Mouse (Mus musculus): ENCODE data around the gene Smim5. TPM values are rescaled to one million over a fixed set of nuclear protein-coding genes. Genes with fewer than 3 reads are reported as not detected.
A peak's percentile ranks its signal among the peaks of the same experiment; 100 is the strongest.

Gene Smim5
- polyA plus RNA-seq, 1 experiment from 2014 or later: 1.6 TPM

DNA sequence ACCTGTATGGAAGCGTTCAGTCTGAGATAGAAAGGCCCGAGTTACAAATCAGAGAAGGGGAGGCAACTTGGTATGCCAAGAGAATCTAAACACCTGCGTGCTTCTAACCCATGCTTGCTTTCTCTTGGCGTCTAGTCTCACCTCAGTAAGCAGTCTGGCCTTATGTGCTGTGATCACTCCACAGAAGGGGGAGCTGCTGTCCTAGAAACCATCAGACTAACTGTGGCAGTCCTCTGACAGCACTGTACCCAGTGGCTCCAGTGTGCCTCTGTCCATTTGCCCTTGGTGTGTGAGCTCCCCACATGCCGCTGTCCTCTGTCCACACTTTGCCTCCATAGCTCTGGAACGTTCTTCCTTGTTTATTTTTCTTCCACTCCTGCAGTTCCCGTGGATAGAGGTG, 42.2 kb downstream of the Smim5 start:
- H3K36me3 ChIP-seq: peaks cover 99% of the 10 kb centered on the region

DNA sequence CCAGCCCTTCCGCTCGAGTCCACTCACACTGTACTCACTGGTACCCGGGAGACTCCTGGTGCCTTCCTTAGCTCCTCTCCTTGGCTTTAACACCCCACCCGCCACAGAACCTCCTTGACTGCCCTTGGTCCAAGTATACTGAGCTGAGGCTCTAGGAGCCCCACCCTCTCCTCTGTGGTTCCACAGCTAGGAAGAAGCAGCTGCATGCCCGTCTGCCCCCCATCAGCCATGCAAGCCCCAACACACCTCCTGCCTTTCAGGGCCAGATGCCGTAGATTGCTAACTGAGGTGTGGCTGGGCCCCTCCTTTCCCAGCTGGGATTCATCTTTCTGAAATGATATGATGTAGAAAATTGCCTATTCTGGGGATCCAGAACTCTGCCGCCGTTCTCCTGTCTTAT, 45.5 kb downstream of the Smim5 start:
- Histone ChIP-seq H3K36me3 (peaks cover 100% of the 10 kb centered on the region), H3K9me3 (replicated peaks) (no peaks in the 10 kb centered on the region), H3K27ac (replicated peaks) (no peak overlapping the region), H3K4me1 (no peaks in the 10 kb centered on the region), H3K4me3 (no peak overlapping the region), H3K27me3 (ENCODE audit: low read depth, poor library complexity, severe bottlenecking) (no peaks in the 10 kb centered on the region)
- DNase-seq (ENCODE audit: low spot score): no peak
- WGBS: 92% methylated on average over 8 of the region's 8 CpGs

More for the DNA sequence above, 42.2 kb downstream of the Smim5 start:
- Histone ChIP-seq H3K9me3 (replicated peaks) (no peaks in the 10 kb centered on the region), H3K4me1 (no peaks in the 10 kb centered on the region), H3K27me3 (ENCODE audit: low read depth, poor library complexity, severe bottlenecking) (no peaks in the 10 kb centered on the region), H3K27ac (replicated peaks) (no peak overlapping the region), H3K4me3 (no peak overlapping the region)
- no peak for DNase-seq (ENCODE audit: low spot score)
- WGBS: 88% methylated on average over 7 of the region's 7 CpGs

GRCm38 (mm10) chr11:115946221-115946828, 46.6 kb downstream of the Smim5 start:
- peaks cover 100% of the 10 kb centered on the region for H3K36me3 ChIP-seq
- WGBS: 90% methylated on average over 9 of the region's 9 CpGs
- no peak for DNase-seq (ENCODE audit: low spot score)

DNA sequence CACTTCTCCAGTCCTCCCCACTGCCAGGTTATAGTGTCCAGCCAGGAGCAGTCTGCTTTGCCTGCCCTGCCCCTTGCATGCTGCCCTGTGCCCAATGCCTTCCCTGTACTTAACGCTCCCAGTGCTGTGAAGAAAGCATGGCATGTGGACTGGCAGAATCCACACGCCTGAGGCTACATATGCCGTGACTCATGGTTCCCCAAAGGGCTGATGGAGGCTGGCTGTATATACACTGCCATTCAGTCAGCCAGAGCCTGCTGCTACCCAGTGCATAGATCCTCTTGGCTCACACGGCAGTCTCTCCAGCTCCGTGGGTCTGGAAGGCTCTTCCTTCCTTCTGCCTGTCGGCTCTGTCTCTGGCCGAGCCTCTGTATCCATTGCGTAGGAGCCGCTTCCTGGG, 48.5 kb downstream of the Smim5 start:
- Histone ChIP-seq H3K27ac (replicated peaks) (no peak overlapping the region), H3K36me3 (peaks cover 100% of the 10 kb centered on the region), H3K9me3 (replicated peaks) (no peaks in the 10 kb centered on the region), H3K4me3 (no peak overlapping the region), H3K27me3 (ENCODE audit: low read depth, poor library complexity, severe bottlenecking) (no peaks in the 10 kb centered on the region), H3K4me1 (no peaks in the 10 kb centered on the region)
- DNase-seq (ENCODE audit: low spot score): no peak
- 93% methylated on average over 9 of the region's 9 CpGs for WGBS

More at GRCm38 (mm10) chr11:115946221-115946828, 46.6 kb downstream of the Smim5 start:
- Histone ChIP-seq H3K9me3 (replicated peaks) (no peaks in the 10 kb centered on the region), H3K4me1 (no peaks in the 10 kb centered on the region), H3K27me3 (ENCODE audit: low read depth, poor library complexity, severe bottlenecking) (no peaks in the 10 kb centered on the region), H3K27ac (replicated peaks) (no peak overlapping the region), H3K4me3 (no peak overlapping the region)

DNA sequence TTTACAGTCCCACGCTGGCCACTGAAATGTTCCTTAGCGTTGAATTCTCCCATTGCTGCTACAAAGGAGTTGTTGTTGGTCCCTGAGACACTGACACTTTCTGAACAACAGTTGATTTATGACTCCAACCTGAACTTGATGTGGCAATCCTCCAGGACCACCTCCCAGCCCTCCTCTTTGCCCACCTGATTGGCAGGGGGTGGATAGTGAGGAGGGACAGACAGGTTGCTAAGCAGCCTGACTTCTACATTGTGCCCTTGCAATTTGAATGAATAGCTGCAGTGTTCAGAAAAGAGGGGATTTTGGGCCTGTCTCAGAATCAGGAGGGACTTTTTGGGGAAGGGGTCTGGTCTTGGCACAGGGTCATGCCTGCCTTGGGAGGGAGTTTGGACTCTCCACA, 51.0 kb downstream of the Smim5 start:
- no peak for DNase-seq (ENCODE audit: low spot score)
- H3K27ac ChIP-seq (replicated peaks): no peak overlapping the region
- no peaks in the 10 kb centered on the region for H3K9me3 ChIP-seq (replicated peaks)
- 0 out of 2 replicates have a peak, but pooled peaks cover 11% of the 10 kb centered on the region for H3K27me3 ChIP-seq (ENCODE audit: low read depth, poor library complexity, severe bottlenecking)
- WGBS: 90% methylated on average over 2 of the region's 2 CpGs
- H3K4me3 ChIP-seq: no peak overlapping the region
- H3K36me3 ChIP-seq: peaks cover 100% of the 10 kb centered on the region
- H3K4me1 ChIP-seq: peaks cover 8% of the 10 kb centered on the region

GRCm38 (mm10) chr11:115954712-115955111, 54.9 kb downstream of the Smim5 start:
- DNase-seq (ENCODE audit: low spot score): no peak
- H3K27me3 ChIP-seq (ENCODE audit: low read depth, poor library complexity, severe bottlenecking): peaks cover 22% of the 10 kb centered on the region
- H3K27ac ChIP-seq (replicated peaks): no peak overlapping the region
- peaks cover 31% of the 10 kb centered on the region for H3K4me1 ChIP-seq
- H3K4me3 ChIP-seq: no peak overlapping the region
- no peaks in the 10 kb centered on the region for H3K9me3 ChIP-seq (replicated peaks)
- peaks cover 90% of the 10 kb centered on the region for H3K36me3 ChIP-seq
- 90% methylated on average over 5 of the region's 5 CpGs for WGBS

GRCm38 (mm10) chr11:115955195-115955858, 55.6 kb downstream of the Smim5 start:
- Histone ChIP-seq H3K27me3 (ENCODE audit: low read depth, poor library complexity, severe bottlenecking) (peaks cover 22% of the 10 kb centered on the region), H3K27ac (replicated peaks) (0 out of 2 replicates have a peak overlapping the region, but pooled peaks have one; percentile 28), H3K9me3 (replicated peaks) (no peaks in the 10 kb centered on the region), H3K4me3 (no peak overlapping the region), H3K36me3 (peaks cover 90% of the 10 kb centered on the region), H3K4me1 (peaks cover 31% of the 10 kb centered on the region)
- DNase-seq (ENCODE audit: low spot score): no peak
- 75% methylated on average over 10 of the region's 10 CpGs for WGBS

Other genes starting within 250 kb of the Smim5 start
- gene Grb2, start 191.4 kb upstream of the Smim5 start, polyA plus RNA-seq (2016; fragmentation: Nextera tagmentation; extraction: Ambion mirVana): 81.7 and 88.3 TPM in 2 replicates
- 39.6 and 45.2 TPM in 2 replicates for gene Tmem94, start 134.5 kb upstream of the Smim5 start, polyA plus RNA-seq (2016; fragmentation: Nextera tagmentation; extraction: Ambion mirVana)
- 17.5 and 18.6 TPM in 2 replicates for gene Caskin2, start 86.3 kb upstream of the Smim5 start, polyA plus RNA-seq (2016; fragmentation: Nextera tagmentation; extraction: Ambion mirVana)
- gene Tsen54, start 85.2 kb upstream of the Smim5 start, polyA plus RNA-seq (2016; fragmentation: Nextera tagmentation; extraction: Ambion mirVana): 35.3 and 39.7 TPM in 2 replicates
- 5.5 and 5.9 TPM in 2 replicates for gene Llgl2, start 75.9 kb upstream of the Smim5 start, polyA plus RNA-seq (2016; fragmentation: Nextera tagmentation; extraction: Ambion mirVana)
- 0.12 and 0.21 TPM in 2 replicates for gene Myo15b, start 41.6 kb upstream of the Smim5 start, polyA plus RNA-seq (2016; fragmentation: Nextera tagmentation; extraction: Ambion mirVana)
- gene Smim6, start 12.1 kb downstream of the Smim5 start, polyA plus RNA-seq (2016; fragmentation: Nextera tagmentation; extraction: Ambion mirVana): 1.00 and 1.3 TPM in 2 replicates
- gene Sap30bp, start 33.3 kb downstream of the Smim5 start, polyA plus RNA-seq (2016; fragmentation: Nextera tagmentation; extraction: Ambion mirVana): 51.9 and 52.1 TPM in 2 replicates
- gene Recql5, start 33.5 kb downstream of the Smim5 start, polyA plus RNA-seq (2016; fragmentation: Nextera tagmentation; extraction: Ambion mirVana): 30.6 and 31.8 TPM in 2 replicates
- 0.63 and 0.67 TPM in 2 replicates for gene Itgb4, start 74.7 kb downstream of the Smim5 start, polyA plus RNA-seq (2016; fragmentation: Nextera tagmentation; extraction: Ambion mirVana)
- gene Galk1, start 112.8 kb downstream of the Smim5 start, polyA plus RNA-seq (2016; fragmentation: Nextera tagmentation; extraction: Ambion mirVana): 161 and 210 TPM in 2 replicates
- gene H3f3b, start 128.0 kb downstream of the Smim5 start, polyA plus RNA-seq (2016; fragmentation: Nextera tagmentation; extraction: Ambion mirVana): 1,512 and 1,693 TPM in 2 replicates
- gene Unk, start 130.4 kb downstream of the Smim5 start, polyA plus RNA-seq (2016; fragmentation: Nextera tagmentation; extraction: Ambion mirVana): 46.4 and 52.2 TPM in 2 replicates
- gene Unc13d, start 178.0 kb downstream of the Smim5 start, polyA plus RNA-seq (2016; fragmentation: Nextera tagmentation; extraction: Ambion mirVana): 2.5 and 3.1 TPM in 2 replicates
- 91.8 and 109 TPM in 2 replicates for gene Wbp2, start 187.0 kb downstream of the Smim5 start, polyA plus RNA-seq (2016; fragmentation: Nextera tagmentation; extraction: Ambion mirVana)
- gene Trim47, start 227.2 kb downstream of the Smim5 start, polyA plus RNA-seq (2016; fragmentation: Nextera tagmentation; extraction: Ambion mirVana): 2.7 TPM in 2 replicates
- gene Trim65, start 231.2 kb downstream of the Smim5 start, polyA plus RNA-seq (2016; fragmentation: Nextera tagmentation; extraction: Ambion mirVana): 1.4 and 1.8 TPM in 2 replicates
- gene Mrpl38, start 238.9 kb downstream of the Smim5 start, polyA plus RNA-seq (2016; fragmentation: Nextera tagmentation; extraction: Ambion mirVana): 113 TPM in 2 replicates

Data from midbrain, embryonic 10.5 days (tissue).